In the genomic region with DNA sequence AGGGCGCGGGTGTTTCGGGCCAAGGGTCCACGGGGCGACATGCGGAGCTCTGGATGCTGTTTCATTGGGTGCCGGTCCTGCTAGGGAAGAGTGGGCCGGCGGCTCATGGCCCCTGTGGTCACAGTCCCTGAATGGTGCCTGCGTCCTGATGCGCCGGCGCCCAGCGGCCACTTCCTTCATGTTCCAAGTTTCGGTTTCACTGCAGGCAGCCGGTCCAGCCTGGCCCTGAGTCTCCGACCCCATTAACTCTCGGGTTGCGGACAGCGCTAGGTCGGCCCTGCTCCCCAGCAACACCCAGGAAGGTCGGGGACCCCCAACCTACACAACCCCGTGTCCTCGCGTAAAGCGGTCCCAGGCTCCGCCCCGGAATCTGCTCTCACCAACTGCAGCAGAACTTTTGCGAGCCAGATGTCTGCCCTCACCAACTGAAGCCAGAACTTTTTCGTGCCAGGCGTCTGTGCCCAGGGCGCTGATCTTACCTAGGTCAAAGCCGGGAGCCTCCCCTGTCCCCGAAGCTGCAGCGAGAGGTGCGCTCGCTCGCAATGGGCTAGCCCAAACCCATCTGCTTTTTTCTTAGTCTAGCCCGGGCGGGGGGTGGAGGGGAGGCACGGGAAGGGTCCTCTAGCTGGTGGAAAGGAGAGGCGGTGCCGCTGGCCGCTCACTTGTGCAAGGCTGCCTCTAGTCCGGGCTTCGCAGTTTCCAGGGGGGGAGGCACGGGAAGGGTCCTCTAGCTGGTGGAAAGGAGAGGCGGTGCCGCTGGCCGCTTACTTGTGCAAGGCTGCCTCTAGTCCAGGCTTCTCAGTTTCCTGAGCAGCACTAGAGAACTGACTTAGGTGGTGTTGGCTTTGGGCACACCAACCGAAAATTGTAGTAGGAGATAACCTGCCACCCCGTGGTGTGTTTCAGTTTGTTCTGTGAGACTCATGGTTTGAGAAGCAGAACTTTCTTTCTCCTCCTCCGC, we compare ENCODE assay signal across 8 mouse cellular contexts. TPM values are rescaled to one million over a fixed set of nuclear protein-coding genes. Genes with fewer than 3 reads are reported as not detected.
DNase-seq lines count a peak whose midpoint lies in the region; ATAC-seq lines count a peak whose summit lies in the region.

No protein-coding gene starts in this region.

- H3K36me3 ChIP-seq in megakaryocyte, embryonic 14.5 days (replicated peaks; ENCODE audit: low read length): peaks cover 6% of the 10 kb centered on the region

- peak overlapping the region; percentile 96 for H3K4me3 ChIP-seq in megakaryocyte, embryonic 14.5 days (replicated peaks)

- ATAC-seq in inflammation-experienced regulatory T-cells, adult 6 months: peak; percentile 35

- peaks cover 61% of the 10 kb centered on the region for H3K4me1 ChIP-seq in megakaryocyte, embryonic 14.5 days

- peaks cover 31% of the 10 kb centered on the region for H3K27me3 ChIP-seq in megakaryocyte, embryonic 14.5 days (replicated peaks)

- DNase-seq in adipocyte (ENCODE audit: low spot score): peak; percentile 80
- peak; percentile 53 for DNase-seq in embryo, embryonic 10.5 days (ENCODE audit: low spot score)
- DNase-seq in gastrocnemius, postnatal 25 days: peak; percentile 76
- DNase-seq in left cerebral cortex, postnatal 14 days (ENCODE audit: low spot score in 2 of 2): peak; percentile 30
- peak; percentile 37 to 54 for DNase-seq in right cerebral cortex, adult 2 months (ENCODE audit: low spot score in 2 of 2)
- peak; percentile 68 for DNase-seq in urinary bladder, postnatal 14 days (ENCODE audit: low spot score)

- H3K9me3 ChIP-seq in megakaryocyte, embryonic 14.5 days: no peaks in the 10 kb centered on the region

- intact Hi-C loops in left cerebral cortex, postnatal 14 days (cut with DNase I): no loop called here

RNA-seq across cellular contexts. Expression of a gene that starts 2.3 kb away (rescaled TPM):
- 1 to 10 TPM; 5.2 to 5.7 TPM for total RNA-seq in gastrocnemius, postnatal 25 days (2021)
- 10 to 100 TPM; 33.9 to 48.2 (median 43.3) TPM for polyA plus RNA-seq in inflammation-experienced regulatory T-cells, adult 6 months (2017; shearing (Covaris generic))
- 1 to 10 TPM; 2.8 TPM for total RNA-seq in left cerebral cortex, postnatal 14 days (2021)
- polyA plus RNA-seq in megakaryocyte, embryonic 14.5 days (2012; ENCODE audit: insufficient read depth, low replicate concordance): 1.2 TPM in 1 of 2 replicates, not detected in the other

RNA-seq across cellular contexts. Expression of a gene that starts 35.2 kb away (rescaled TPM):
- total RNA-seq in gastrocnemius, postnatal 25 days (2021): 1 to 10 TPM; 2.4 to 3.5 TPM
- polyA plus RNA-seq in inflammation-experienced regulatory T-cells, adult 6 months (2017; shearing (Covaris generic)): 10 to 100 TPM; 13.3 to 31.3 (median 23.4) TPM
- 1 to 10 TPM; 3.5 to 5.4 TPM for total RNA-seq in left cerebral cortex, postnatal 14 days (2021)
- polyA plus RNA-seq in megakaryocyte, embryonic 14.5 days (2012; ENCODE audit: insufficient read depth, low replicate concordance): 1.5 and 2.0 TPM in 2 replicates

RNA-seq across cellular contexts. Expression of a gene that starts 35.2 kb away (rescaled TPM):
- total RNA-seq in gastrocnemius, postnatal 25 days (2021): 1 to 10 TPM; 3.1 to 3.3 TPM
- polyA plus RNA-seq in inflammation-experienced regulatory T-cells, adult 6 months (2017; shearing (Covaris generic)): 10 to 100 TPM in 2 of 3 experiments, 1 to 10 TPM in 1; 7.9 to 16.6 (median 11.9) TPM
- total RNA-seq in left cerebral cortex, postnatal 14 days (2021): 1 to 10 TPM; 3.5 to 4.3 TPM
- polyA plus RNA-seq in megakaryocyte, embryonic 14.5 days (2012; ENCODE audit: insufficient read depth, low replicate concordance): 3.4 TPM in 1 of 2 replicates, not detected in the other

Comparison
In these comparisons a context has a peak if more than half of its experiments do, and no peak if none do; other contexts are left out.
1. Peak in every context shown above with its lines: DNase-seq, ATAC-seq and H3K4me3 ChIP-seq.
2. DNase-seq: peak in every context shown above with its lines; median percentile 80 in adipocyte; 76 in gastrocnemius, postnatal 25 days; 68 in urinary bladder, postnatal 14 days; 53 in embryo, embryonic 10.5 days; 46 in right cerebral cortex, adult 2 months; 30 in left cerebral cortex, postnatal 14 days.